In the genomic region with DNA sequence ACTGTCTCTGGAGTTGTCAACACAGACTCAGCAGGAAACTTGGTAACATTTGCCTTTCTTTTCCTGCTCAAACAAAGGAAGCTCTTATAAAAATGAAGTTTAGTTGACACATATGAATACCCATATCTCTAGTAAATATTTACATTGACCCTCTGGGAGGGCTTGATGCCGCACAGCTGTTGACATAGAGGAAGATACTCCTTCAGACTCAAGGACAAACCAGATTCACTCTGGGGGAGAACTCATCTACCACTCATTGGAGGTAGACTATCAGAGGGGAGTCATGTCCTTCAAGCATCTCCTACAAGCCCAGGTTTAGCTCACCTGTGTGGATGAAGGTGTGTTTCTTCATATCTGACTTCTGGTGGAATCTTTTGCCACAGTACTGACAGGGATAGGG, we compare ENCODE assay signal across 27 mouse cellular contexts. TPM values are rescaled to one million over a fixed set of nuclear protein-coding genes. Genes with fewer than 3 reads are reported as not detected.
DNase-seq lines count a peak whose midpoint lies in the region; ATAC-seq and TF ChIP-seq lines count a peak whose summit lies in the region.
"Had no signal": no experiment of that assay in that cellular context is flagged by ENCODE, and none has a peak within 500 bp of the region (broad histone marks: within the 10 kb centered on the region; RNA-seq: fewer than 3 reads in every experiment).

No protein-coding gene starts in this region.

- TF ChIP-seq POLR2A in thymus, adult 2 months (IDR thresholded peaks at IDR 0.05; ENCODE audit: control insufficient read depth, extremely low read depth, insufficient read depth, low read length, poor library complexity), result no peak

- no peak overlapping the region; the same call in 1 of the 2 replicates for H3K4me2 ChIP-seq in intestine, embryonic 14.5 days (ENCODE audit: low read length)
- H3K4me2 ChIP-seq in intestine, embryonic 16.5 days (ENCODE audit: low read depth, low read length), result no peak overlapping the region
- no peak overlapping the region for H3K4me2 ChIP-seq in lung, embryonic 16.5 days (ENCODE audit: low read depth, low read length)
- H3K4me2 ChIP-seq: embryonic facial prominence, embryonic 15.5 days; forebrain, embryonic 12.5 days; hindbrain, embryonic 14.5 days; midbrain, embryonic 12.5 days had no signal

- no peak overlapping the region for H3K4me3 ChIP-seq in intestine, embryonic 14.5 days (ENCODE audit: low read depth, low read length)
- H3K4me3 ChIP-seq in intestine, embryonic 16.5 days (ENCODE audit: low read length), result no peak overlapping the region
- no peak overlapping the region for H3K4me3 ChIP-seq in lung, embryonic 16.5 days (ENCODE audit: low read length)
- peak overlapping the region; percentile 24 for H3K4me3 ChIP-seq in thymus, adult 2 months (ENCODE audit: control insufficient read depth, insufficient read depth, low read length)
- H3K4me3 ChIP-seq: embryonic facial prominence, embryonic 15.5 days; forebrain, embryonic 12.5 days; midbrain, embryonic 12.5 days had no signal

- no peak overlapping the region for H3K9ac ChIP-seq in intestine, embryonic 14.5 days (ENCODE audit: low read length)
- no peak overlapping the region for H3K9ac ChIP-seq in intestine, embryonic 16.5 days (ENCODE audit: low read depth, low read length)
- no peak overlapping the region for H3K9ac ChIP-seq in lung, embryonic 16.5 days (ENCODE audit: low read length)
- H3K9ac ChIP-seq: embryonic facial prominence, embryonic 15.5 days; forebrain, embryonic 12.5 days; hindbrain, embryonic 14.5 days; liver, embryonic 14.5 days; midbrain, embryonic 12.5 days had no signal

- no peak for TF ChIP-seq CTCF in thymus, adult 2 months (IDR thresholded peaks at IDR 0.05; ENCODE audit: borderline replicate concordance, control insufficient read depth, extremely low read depth, insufficient read depth, low read length, poor library complexity)

- no peaks in the 10 kb centered on the region for H3K9me3 ChIP-seq in intestine, embryonic 14.5 days (ENCODE audit: control insufficient read depth, low read length)
- H3K9me3 ChIP-seq in intestine, embryonic 16.5 days (ENCODE audit: control insufficient read depth, low read length), result no peaks in the 10 kb centered on the region
- no peaks in the 10 kb centered on the region for H3K9me3 ChIP-seq in lung, embryonic 16.5 days (ENCODE audit: control insufficient read depth, low read length)
- H3K9me3 ChIP-seq: embryonic facial prominence, embryonic 15.5 days; forebrain, embryonic 12.5 days; midbrain, embryonic 12.5 days had no signal

- H3K27ac ChIP-seq in intestine, embryonic 14.5 days (ENCODE audit: low read depth), result no peak overlapping the region
- H3K27ac ChIP-seq in intestine, embryonic 16.5 days (ENCODE audit: low read length), result no peak overlapping the region
- no peak overlapping the region for H3K27ac ChIP-seq in lung, embryonic 16.5 days (ENCODE audit: low read length)
- peak overlapping the region; percentile 83 for H3K27ac ChIP-seq in thymus, adult 2 months (ENCODE audit: control insufficient read depth, insufficient read depth, low read length)
- H3K27ac ChIP-seq: embryonic facial prominence, embryonic 15.5 days; forebrain, embryonic 12.5 days; hindbrain, embryonic 14.5 days; liver, embryonic 14.5 days; midbrain, embryonic 12.5 days had no signal

- ATAC-seq in intestine, embryonic 14.5 days (replicated peaks; ENCODE audit: low FRiP score, low TSS enrichment, low read depth), result no peak
- ATAC-seq in intestine, embryonic 16.5 days, result no peak
- peak; percentile 53; the same call in 1 of the 2 replicates for ATAC-seq in lung, embryonic 16.5 days (ENCODE audit: low read depth)
- ATAC-seq: inflammation-experienced regulatory T-cells, adult 6 months had no signal

- peaks cover 91% of the 10 kb centered on the region for H3K27me3 ChIP-seq in intestine, embryonic 14.5 days (replicated peaks; ENCODE audit: control insufficient read depth, insufficient read depth, low read length)
- H3K27me3 ChIP-seq in intestine, embryonic 16.5 days (replicated peaks; ENCODE audit: control insufficient read depth, insufficient read depth, low read length), result peaks cover 65% of the 10 kb centered on the region
- H3K27me3 ChIP-seq in lung, embryonic 16.5 days (ENCODE audit: control insufficient read depth, insufficient read depth, low read depth, low read length), result peaks cover 59% of the 10 kb centered on the region
- no peaks in the 10 kb centered on the region for H3K27me3 ChIP-seq in thymus, adult 2 months (ENCODE audit: control insufficient read depth, insufficient read depth, low read length)

- peak; percentile 58 for DNase-seq in intestine, embryonic 14.5 days (ENCODE audit: low spot score)
- no peak for DNase-seq in lung, postnatal 36 days
- no peak for DNase-seq in thymus, adult 2 months
- DNase-seq in thymus, postnatal 4 days, result no peak
- DNase-seq: adrenal gland, postnatal 25 days; B cell, adult 2 months; cerebellum, adult 11-12 months; cerebellum, adult 9-11 months; gastrocnemius, postnatal 10 days; heart, postnatal 14 days; kidney, adult 2 months; layer of hippocampus, postnatal 36 days; left cerebral cortex, postnatal 4 days; liver; lung, postnatal 10 days; right cerebral cortex, adult 18-20 months; spleen, adult 18-20 months had no signal

- H3K4me1 ChIP-seq in intestine, embryonic 14.5 days (replicated peaks; ENCODE audit: control insufficient read depth, insufficient read depth, low read length), result peaks cover 23% of the 10 kb centered on the region
- peaks cover 36% of the 10 kb centered on the region for H3K4me1 ChIP-seq in intestine, embryonic 16.5 days (ENCODE audit: control insufficient read depth, insufficient read depth, low read length)
- peaks cover 38% of the 10 kb centered on the region for H3K4me1 ChIP-seq in lung, embryonic 16.5 days (replicated peaks; ENCODE audit: control insufficient read depth, insufficient read depth, low read length)
- H3K4me1 ChIP-seq in thymus, adult 2 months (replicated peaks; ENCODE audit: control insufficient read depth, insufficient read depth, low read length), result peaks cover 39% of the 10 kb centered on the region

- H3K36me3 ChIP-seq in intestine, embryonic 14.5 days (ENCODE audit: control insufficient read depth, insufficient read depth, low read length), result no peaks in the 10 kb centered on the region
- H3K36me3 ChIP-seq in intestine, embryonic 16.5 days (ENCODE audit: control insufficient read depth, insufficient read depth, low read length), result no peaks in the 10 kb centered on the region
- no peaks in the 10 kb centered on the region for H3K36me3 ChIP-seq in lung, embryonic 16.5 days (ENCODE audit: control insufficient read depth, insufficient read depth, low read length)
- peaks cover 37% of the 10 kb centered on the region for H3K36me3 ChIP-seq in thymus, adult 2 months (ENCODE audit: control insufficient read depth, insufficient read depth, low read length)
- H3K36me3 ChIP-seq: embryonic facial prominence, embryonic 15.5 days; forebrain, embryonic 12.5 days; midbrain, embryonic 12.5 days had no signal

- WGBS in intestine, embryonic 14.5 days, result 10% methylated on average over 1 of the region's 1 CpGs
- 11% methylated on average over 1 of the region's 1 CpGs for WGBS in intestine, embryonic 16.5 days
- 10% methylated on average over 1 of the region's 1 CpGs for WGBS in lung, embryonic 16.5 days
- WGBS in thymus, adult 2 months, result 80% methylated on average over 1 of the region's 1 CpGs

RNA-seq across cellular contexts. Expression of gene Gfi1, which starts 6.0 kb away (rescaled TPM):
- polyA plus RNA-seq in intestine, embryonic 14.5 days (2014; fragmentation: Nextera tagmentation; extraction: Ambion mirVana), result 0.69 and 1.4 TPM in 2 replicates
- 0.92 and 1.1 TPM in 2 replicates for polyA plus RNA-seq in intestine, embryonic 16.5 days (2015; fragmentation: Nextera tagmentation; extraction: Ambion mirVana)
- 0.31 and 0.45 TPM in 2 replicates for polyA plus RNA-seq in lung, embryonic 16.5 days (2015; fragmentation: Nextera tagmentation; extraction: Ambion mirVana)
- 191 and 219 TPM in 2 replicates for polyA plus RNA-seq in thymus, adult 2 months (2012; rRNA removed)
- polyA plus RNA-seq: forebrain, embryonic 12.5 days; hindbrain, embryonic 14.5 days; kidney, embryonic 16.5 days; midbrain, embryonic 12.5 days; neural tube, embryonic 14.5 days had no signal

Comparison
In these comparisons a context has a peak if more than half of its experiments do, and no peak if none do; other contexts are left out.
1. RNA of gene Gfi1, which starts 6.0 kb away (polyA plus RNA-seq): 191 to 219 TPM in thymus, adult 2 months; 0.69 to 1.4 TPM in intestine, embryonic 14.5 days, 0.92 to 1.1 TPM in intestine, embryonic 16.5 days and 0.31 to 0.45 TPM in lung, embryonic 16.5 days; every median in the first group is over 10 times any median in the second.